Mouse (Mus musculus) gastrocnemius, postnatal 10 days (tissue): ENCODE measurements at regions not wholly inside any gene's neighbourhood (a gene's known extent, or its start where the extent isn't known, plus 50 kb on each side); places are given as distances from the start of the nearest gene placed in this dataset.

Source experiments
- DNase-seq: peaks from one replicate; pipeline ENCODE4 v3.0.0; 2021; ENCODE audit warnings: mixed read lengths

GRCm38 (mm10) chr1:184378665-184379064, 344.6 kb upstream of the 1700056E22Rik start:
- no peak for DNase-seq

GRCm38 (mm10) chr1:184365026-184365425, 330.9 kb upstream of the 1700056E22Rik start:
- no peak for DNase-seq

- no peak for DNase-seq
Observed at GRCm38 (mm10) chr1:184358226-184358568, 324.1 kb upstream of the 1700056E22Rik start.

- DNase-seq: no peak
Observed at GRCm38 (mm10) chr1:184357474-184358225, 323.5 kb upstream of the 1700056E22Rik start.

- DNase-seq: no peak
Observed at GRCm38 (mm10) chr1:184353832-184354449, 319.8 kb upstream of the 1700056E22Rik start.

GRCm38 (mm10) chr1:184351760-184352159, 317.7 kb upstream of the 1700056E22Rik start:
- DNase-seq: no peak

- no peak for DNase-seq
Observed at GRCm38 (mm10) chr1:184344829-184345228, 310.7 kb upstream of the 1700056E22Rik start.

- no peak for DNase-seq
Observed at GRCm38 (mm10) chr1:184335952-184336351, 301.9 kb upstream of the 1700056E22Rik start.

- peak; percentile 28 for DNase-seq
Observed at GRCm38 (mm10) chr1:184335281-184335680, 301.2 kb upstream of the 1700056E22Rik start.

- no peak for DNase-seq
Observed at GRCm38 (mm10) chr1:184334818-184335217, 300.7 kb upstream of the 1700056E22Rik start.

GRCm38 (mm10) chr1:184333086-184333485, 299.0 kb upstream of the 1700056E22Rik start:
- no peak for DNase-seq

GRCm38 (mm10) chr1:184330516-184331350, 296.6 kb upstream of the 1700056E22Rik start:
- DNase-seq: no peak

GRCm38 (mm10) chr1:184326191-184326590, 292.1 kb upstream of the 1700056E22Rik start:
- DNase-seq: no peak

GRCm38 (mm10) chr1:184324234-184324633, 290.1 kb upstream of the 1700056E22Rik start:
- DNase-seq: no peak

GRCm38 (mm10) chr1:184320521-184321177, 286.5 kb upstream of the 1700056E22Rik start:
- no peak for DNase-seq

- no peak for DNase-seq
Observed at GRCm38 (mm10) chr1:184310185-184310815, 276.2 kb upstream of the 1700056E22Rik start.

- no peak for DNase-seq
Observed at GRCm38 (mm10) chr1:184304813-184305212, 270.7 kb upstream of the 1700056E22Rik start.

GRCm38 (mm10) chr1:184304204-184304603, 270.1 kb upstream of the 1700056E22Rik start:
- DNase-seq: no peak

- DNase-seq: no peak
Observed at GRCm38 (mm10) chr1:184298701-184299100, 264.6 kb upstream of the 1700056E22Rik start.

- no peak for DNase-seq
Observed at GRCm38 (mm10) chr1:184297001-184297740, 263.1 kb upstream of the 1700056E22Rik start.

- DNase-seq: no peak
Observed at GRCm38 (mm10) chr1:184291129-184291528, 257.0 kb upstream of the 1700056E22Rik start.
